Mouse (Mus musculus) forebrain, embryonic 11.5 days (tissue): ENCODE data around the gene Vipr1. TPM values are rescaled to one million over a fixed set of nuclear protein-coding genes. Genes with fewer than 3 reads are reported as not detected.

ENCODE experiments used
- ATAC-seq: fragments of 200-750 bp; cut with Nextera tagmentation; replicated peaks from 2 replicates; pipeline ENCODE4 v1.8.0; 2017; ENCODE audit warnings: moderate TSS enrichment; ENCODE audit not compliant: low FRiP score
- DNase-seq: peaks from one replicate; pipeline ENCODE4 v3.0.0-alpha.2; 2017; ENCODE audit warnings: low spot score
- H3K27ac ChIP-seq: fragments of 300-500 bp; sonication (generic); 2 replicates; pipeline ENCODE4 v1.5.1; 2014; ENCODE audit warnings: low read depth, low read length
- H3K27me3 ChIP-seq: fragments of 300-500 bp; sonication (generic); 2 replicates; pipeline ENCODE4 v1.6.1; 2014; ENCODE audit warnings: mild to moderate bottlenecking, low read length, mixed read lengths; ENCODE audit not compliant: control insufficient read depth, insufficient read depth
- H3K36me3 ChIP-seq: fragments of 300-500 bp; sonication (generic); 2 replicates; pipeline ENCODE4 v1.6.1; 2014; ENCODE audit warnings: mild to moderate bottlenecking, low read length, moderate library complexity, mixed read lengths; ENCODE audit not compliant: control insufficient read depth, insufficient read depth
- H3K4me1 ChIP-seq: fragments of 300-500 bp; sonication (generic); replicated peaks from 2 replicates; pipeline ENCODE4 v1.6.1; 2014; ENCODE audit warnings: low read length, mixed read lengths; ENCODE audit not compliant: control insufficient read depth, insufficient read depth
- H3K4me2 ChIP-seq: fragments of 300-500 bp; sonication (generic); 2 replicates; pipeline ENCODE4 v1.6.1; 2014; ENCODE audit warnings: low read depth, mild to moderate bottlenecking, low read length, moderate library complexity, mixed read lengths; ENCODE audit not compliant: severe bottlenecking
- H3K4me3 ChIP-seq: fragments of 300-500 bp; sonication (generic); 2 replicates; pipeline ENCODE4 v1.5.1; 2014; ENCODE audit warnings: low read depth, low read length
- H3K9ac ChIP-seq: fragments of 300-500 bp; sonication (generic); 2 replicates; pipeline ENCODE4 v1.6.1; 2014; ENCODE audit warnings: low read length
- H3K9me3 ChIP-seq: fragments of 300-500 bp; sonication (generic); 2 replicates; pipeline ENCODE4 v1.6.1; 2016; ENCODE audit warnings: low read length, mixed read lengths; ENCODE audit not compliant: control insufficient read depth
- WGBS: fragments of 180-500 bp; shearing (Covaris S2); extraction: QIAGEN DNeasy Blood & Tissue Kit; methylation state at CpG from one replicate; pipeline ENCODE4 v1.1.7; 2014; 5-methylcytosine and 5-hydroxymethylcytosine counted together
- polyA plus RNA-seq: library from polyadenylated mRNA; unstranded; fragments of >200 nt; fragmentation: Nextera tagmentation; extraction: Ambion mirVana; gene quantifications from 2 replicates; pipeline ENCODE4 v1.2.1, GENCODE M21; 2014

Gene Vipr1
- polyA plus RNA-seq, 1 experiment from 2014 or later: 0.59 TPM

- Histone ChIP-seq H3K36me3 (no peaks in the 10 kb centered on the region), H3K27ac (no peak overlapping the region), H3K4me3 (no peak overlapping the region), H3K4me1 (no peaks in the 10 kb centered on the region), H3K9ac (no peak overlapping the region), H3K27me3 (no peaks in the 10 kb centered on the region; the same call in 1 of the 2 replicates), H3K9me3 (no peaks in the 10 kb centered on the region), H3K4me2 (no peak overlapping the region)
- 91% methylated on average over 5 of the region's 5 CpGs for WGBS
- DNase-seq: no peak
- no peak for ATAC-seq
Measured at GRCm38 (mm10) chr9:121664104-121664503, 21.6 kb downstream of the Vipr1 start.

DNA sequence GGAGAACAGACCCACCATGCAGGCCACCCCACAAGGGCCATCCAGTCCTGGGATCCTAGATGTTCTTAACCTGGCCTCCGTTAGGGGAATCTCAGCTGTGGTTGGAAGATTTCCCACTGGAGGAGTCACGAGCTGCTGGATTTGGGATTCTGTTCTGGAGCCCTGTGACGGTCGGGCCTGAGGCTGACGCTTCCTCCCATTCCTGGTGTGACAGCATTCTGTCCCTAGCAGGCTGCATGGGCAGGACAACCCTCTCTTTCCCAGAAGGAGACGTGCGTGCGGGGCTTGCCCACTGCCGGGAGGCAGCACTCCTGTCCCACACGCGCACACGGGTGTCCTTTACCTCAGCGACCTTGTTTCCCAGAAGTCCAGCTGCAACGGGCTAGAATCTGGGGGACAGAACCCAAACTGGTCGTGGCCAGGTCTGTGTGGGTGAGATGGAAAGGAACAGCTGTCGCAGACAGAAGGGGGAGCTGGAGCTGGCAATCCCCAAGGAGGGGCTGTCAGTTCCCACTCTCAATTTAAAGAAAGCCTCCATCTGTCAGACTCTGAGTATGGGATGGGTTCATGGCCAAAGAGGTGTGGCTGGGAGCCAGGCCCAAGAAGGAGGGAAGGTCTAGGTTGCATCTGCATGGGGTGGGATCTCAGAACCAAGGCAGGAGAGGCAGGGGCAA, 24.6 kb downstream of the Vipr1 start:
- no peak overlapping the region for H3K9ac ChIP-seq
- no peak overlapping the region for H3K27ac ChIP-seq
- H3K9me3 ChIP-seq: no peaks in the 10 kb centered on the region
- ATAC-seq (no peak), DNase-seq (no peak)
- no peaks in the 10 kb centered on the region for H3K4me1 ChIP-seq
- H3K4me2 ChIP-seq: no peak overlapping the region
- H3K27me3 ChIP-seq: peaks cover 2% of the 10 kb centered on the region
- no peak overlapping the region for H3K4me3 ChIP-seq
- WGBS: 76% methylated on average over 16 of the region's 16 CpGs
- no peaks in the 10 kb centered on the region for H3K36me3 ChIP-seq

GRCm38 (mm10) chr9:121667822-121668221, 25.3 kb downstream of the Vipr1 start:
- Histone ChIP-seq H3K4me2 (no peak overlapping the region), H3K4me1 (no peaks in the 10 kb centered on the region), H3K27ac (no peak overlapping the region), H3K27me3 (peaks cover 2% of the 10 kb centered on the region), H3K4me3 (no peak overlapping the region), H3K36me3 (no peaks in the 10 kb centered on the region), H3K9ac (no peak overlapping the region), H3K9me3 (no peaks in the 10 kb centered on the region)
- WGBS: 76% methylated on average over 11 of the region's 11 CpGs
- DNase-seq: no peak
- no peak for ATAC-seq

- no peaks in the 10 kb centered on the region for H3K4me1 ChIP-seq
- ATAC-seq: peak; percentile 72
Measured at GRCm38 (mm10) chr9:121669348-121669791, 26.9 kb downstream of the Vipr1 start.

GRCm38 (mm10) chr9:121671300-121671699, 28.8 kb downstream of the Vipr1 start:
- H3K4me2 ChIP-seq: no peak overlapping the region
- no peaks in the 10 kb centered on the region for H3K9me3 ChIP-seq
- no peak overlapping the region for H3K4me3 ChIP-seq
- no peaks in the 10 kb centered on the region for H3K4me1 ChIP-seq
- H3K9ac ChIP-seq: no peak overlapping the region
- WGBS: 18% methylated on average over 7 of the region's 7 CpGs
- H3K27ac ChIP-seq: no peak overlapping the region
- DNase-seq (peak; percentile 71), ATAC-seq (no peak; the same call in 1 of the 2 replicates)
- peaks cover 2% of the 10 kb centered on the region for H3K27me3 ChIP-seq
- no peaks in the 10 kb centered on the region for H3K36me3 ChIP-seq

More at GRCm38 (mm10) chr9:121669348-121669791, 26.9 kb downstream of the Vipr1 start:
- Histone ChIP-seq H3K4me2 (peak overlapping the region; percentile 56), H3K27ac (no peak overlapping the region), H3K27me3 (peaks cover 2% of the 10 kb centered on the region), H3K9me3 (no peaks in the 10 kb centered on the region), H3K36me3 (no peaks in the 10 kb centered on the region), H3K4me3 (peak overlapping the region; percentile 18; the same call in 1 of the 2 replicates), H3K9ac (peak overlapping the region; percentile 20)
- peak; percentile 88 for DNase-seq
- 1% methylated on average over 28 of the region's 28 CpGs for WGBS

- no peak overlapping the region for H3K27ac ChIP-seq
- no peak for DNase-seq
- peaks cover 2% of the 10 kb centered on the region for H3K27me3 ChIP-seq
- no peak overlapping the region for H3K4me3 ChIP-seq
- H3K9me3 ChIP-seq: no peaks in the 10 kb centered on the region
- H3K4me1 ChIP-seq: no peaks in the 10 kb centered on the region
- no peak overlapping the region for H3K9ac ChIP-seq
- no peaks in the 10 kb centered on the region for H3K36me3 ChIP-seq
- ATAC-seq: no peak
- no peak overlapping the region for H3K4me2 ChIP-seq
- 81% methylated on average over 5 of the region's 5 CpGs for WGBS
Measured at GRCm38 (mm10) chr9:121672311-121672710, 29.8 kb downstream of the Vipr1 start.

- ATAC-seq (no peak), DNase-seq (no peak)
- 87% methylated on average over 5 of the region's 5 CpGs for WGBS
- Histone ChIP-seq H3K9me3 (no peaks in the 10 kb centered on the region), H3K27me3 (peaks cover 2% of the 10 kb centered on the region), H3K36me3 (no peaks in the 10 kb centered on the region), H3K4me2 (no peak overlapping the region), H3K9ac (no peak overlapping the region), H3K27ac (no peak overlapping the region), H3K4me3 (no peak overlapping the region), H3K4me1 (no peaks in the 10 kb centered on the region)
Measured at GRCm38 (mm10) chr9:121673716-121674115, 31.2 kb downstream of the Vipr1 start.

DNA sequence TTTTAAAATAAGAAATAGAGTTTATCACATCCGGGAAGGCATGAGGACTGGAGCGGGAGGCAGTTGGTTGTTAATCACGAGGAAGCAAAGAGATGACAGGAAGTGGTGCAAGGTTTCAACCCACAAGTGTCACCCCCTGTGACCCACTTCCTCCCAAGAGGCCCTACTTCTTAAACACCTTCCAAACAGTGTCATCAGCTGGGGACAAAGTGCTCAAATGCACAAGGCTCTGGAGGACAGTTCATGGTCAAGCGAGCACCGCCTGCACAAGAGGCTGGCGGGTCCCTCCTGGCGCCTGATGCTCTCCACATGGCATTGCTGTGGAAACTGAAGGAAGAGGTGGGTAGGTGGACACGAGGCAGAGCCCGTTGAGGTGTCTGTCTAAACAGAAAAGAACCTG, 32.5 kb downstream of the Vipr1 start:
- no peak for DNase-seq
- Histone ChIP-seq H3K4me2 (no peak overlapping the region), H3K9ac (no peak overlapping the region), H3K4me3 (no peak overlapping the region), H3K36me3 (no peaks in the 10 kb centered on the region), H3K27me3 (peaks cover under 1% of the 10 kb centered on the region; the same call in 1 of the 2 replicates), H3K27ac (no peak overlapping the region), H3K9me3 (no peaks in the 10 kb centered on the region), H3K4me1 (0 out of 2 replicates have a peak, but pooled peaks cover 2% of the 10 kb centered on the region)
- no peak for ATAC-seq
- 88% methylated on average over 9 of the region's 9 CpGs for WGBS

- ATAC-seq: no peak
- Histone ChIP-seq H3K4me3 (no peak overlapping the region), H3K27me3 (no peaks in the 10 kb centered on the region), H3K9ac (no peak overlapping the region), H3K36me3 (no peaks in the 10 kb centered on the region), H3K9me3 (no peaks in the 10 kb centered on the region), H3K4me1 (0 out of 2 replicates have a peak, but pooled peaks cover 2% of the 10 kb centered on the region), H3K4me2 (no peak overlapping the region), H3K27ac (no peak overlapping the region)
- DNase-seq: no peak
- 90% methylated on average over 2 of the region's 2 CpGs for WGBS
Measured at GRCm38 (mm10) chr9:121675556-121675955, 33.0 kb downstream of the Vipr1 start.
